Mouse (Mus musculus) CH12.LX (cell line): ENCODE results near the gene 1700008O03Rik.

Experiments
- CHD2 ChIP-seq: IDR thresholded peaks from 2 replicates; pipeline ENCODE4 v1.6.1; 2011; ENCODE audit warnings: low read length, improper control_type of control experiment
- CTCF ChIP-seq, 2 experiments: IDR thresholded peaks in 1 of 2; conservative IDR thresholded peaks in 1 of 2; 2 replicates each; pipeline ENCODE4 v1.5.1; 2011 to 2012; ENCODE audit warnings: low read depth in 2 of 2, low read length in 2 of 2, improper control_type of control experiment in 1 of 2, inconsistent platforms in 1 of 2, mild to moderate bottlenecking in 1 of 2, moderate library complexity in 1 of 2
- E2F4 ChIP-seq: IDR thresholded peaks from 2 replicates; pipeline ENCODE4 v1.6.1; 2011; ENCODE audit warnings: low read depth, low read length, improper control_type of control experiment; ENCODE audit not compliant: insufficient replicate concordance
- ELF1 ChIP-seq: IDR thresholded peaks from 2 replicates; pipeline ENCODE4 v1.6.1; 2014; ENCODE audit warnings: low read depth, mild to moderate bottlenecking, inconsistent platforms, low read length, improper control_type of control experiment
- EP300 ChIP-seq: IDR thresholded peaks from 2 replicates; pipeline ENCODE4 v1.6.1; 2011; ENCODE audit warnings: low read length, improper control_type of control experiment
- ETS1 ChIP-seq: conservative IDR thresholded peaks from 2 replicates; pipeline ENCODE4 v1.6.1; 2012; ENCODE audit warnings: low read depth, mild to moderate bottlenecking, inconsistent platforms, low read length, improper control_type of control experiment, moderate library complexity
- MAFK ChIP-seq: IDR thresholded peaks from 2 replicates; pipeline ENCODE4 v1.6.1; 2011; ENCODE audit warnings: low read length, improper control_type of control experiment; ENCODE audit not compliant: insufficient replicate concordance
- MAZ ChIP-seq: IDR thresholded peaks from 2 replicates; pipeline ENCODE4 v1.6.1; 2012; ENCODE audit warnings: low read depth, mild to moderate bottlenecking, inconsistent platforms, low read length, improper control_type of control experiment, moderate library complexity
- NRF1 ChIP-seq: IDR thresholded peaks from 2 replicates; pipeline ENCODE4 v1.6.1; 2014; ENCODE audit warnings: low read depth, mild to moderate bottlenecking, inconsistent platforms, low read length, improper control_type of control experiment, moderate library complexity
- POLR2A ChIP-seq: IDR thresholded peaks from 2 replicates; pipeline ENCODE4 v1.6.1; 2011; ENCODE audit warnings: low read depth, mild to moderate bottlenecking, improper control_type of control experiment, low read length
- TCF12 ChIP-seq: IDR thresholded peaks from 2 replicates; pipeline ENCODE4 v1.6.1; 2014; ENCODE audit warnings: low read depth, mild to moderate bottlenecking, inconsistent platforms, low read length, improper control_type of control experiment
- UBTF ChIP-seq: IDR thresholded peaks from 2 replicates; pipeline ENCODE4 v1.6.1; 2012; ENCODE audit warnings: low read depth, mild to moderate bottlenecking, inconsistent platforms, low read length, improper control_type of control experiment, moderate library complexity
- ZC3H11A ChIP-seq: IDR thresholded peaks from 2 replicates; pipeline ENCODE4 v1.6.1; 2012; ENCODE audit warnings: low read depth, mild to moderate bottlenecking, inconsistent platforms, low read length, improper control_type of control experiment
- ZNF384 ChIP-seq: IDR thresholded peaks from 2 replicates; pipeline ENCODE4 v1.6.1; 2012; ENCODE audit warnings: low read depth, low read length, improper control_type of control experiment, inconsistent platforms

DNA sequence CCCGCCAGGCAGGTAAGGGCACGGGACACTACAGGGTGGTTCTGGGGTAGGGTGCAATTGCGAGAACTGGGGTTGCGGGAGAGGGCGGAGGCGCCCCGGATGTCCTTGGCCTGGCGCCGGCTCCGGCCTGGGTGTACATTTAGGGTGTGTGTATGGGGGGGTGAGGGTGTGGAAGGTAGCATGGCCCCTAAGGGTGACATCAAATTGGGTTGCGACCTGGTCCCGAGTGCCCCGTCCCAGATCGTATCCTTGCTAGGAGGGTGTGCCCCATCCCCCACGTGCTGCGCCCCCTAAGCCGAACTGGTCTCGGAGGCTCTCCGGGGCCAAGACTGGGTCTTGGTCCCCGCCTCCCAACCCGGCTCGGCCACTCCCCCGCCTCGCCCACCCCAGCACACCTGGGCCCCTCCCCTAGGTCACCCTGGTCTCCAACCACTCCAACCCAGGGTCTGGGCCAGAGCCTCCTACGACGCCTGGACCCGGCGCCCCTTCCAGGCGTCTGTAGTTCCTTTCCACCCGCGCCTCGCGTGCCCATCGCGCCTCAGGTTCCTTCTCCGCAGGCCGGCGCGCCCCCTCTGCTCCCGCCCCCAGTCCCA is 75.2 kb downstream of the 1700008O03Rik start:
- no peak for TF ChIP-seq POLR2A
- no peak for TF ChIP-seq NRF1
- no peak for TF ChIP-seq EP300
- TF ChIP-seq E2F4, result no peak
- no peak for TF ChIP-seq TCF12
- no peak for TF ChIP-seq ZNF384
- TF ChIP-seq ELF1, result no peak
- TF ChIP-seq MAFK, result no peak
- no peak for TF ChIP-seq CTCF (conservative IDR thresholded peaks at IDR 0.05 in 1 of 2, IDR thresholded peaks at IDR 0.05 in 1 of 2; ENCODE audit: low read depth in 2 of 2, low read length in 2 of 2)
- TF ChIP-seq ZC3H11A, result no peak
- TF ChIP-seq ETS1, result no peak
- TF ChIP-seq UBTF, result no peak
- TF ChIP-seq MAZ, result no peak
- no peak for TF ChIP-seq CHD2
